Mouse (Mus musculus): ENCODE measurements around the gene Txndc9.
"Not testable (repeated sequence)": the region's sequence is repeated elsewhere in the genome, so short reads cannot be mapped to it uniquely, and the experiment has no call there.

Txndc9 gene

DNA sequence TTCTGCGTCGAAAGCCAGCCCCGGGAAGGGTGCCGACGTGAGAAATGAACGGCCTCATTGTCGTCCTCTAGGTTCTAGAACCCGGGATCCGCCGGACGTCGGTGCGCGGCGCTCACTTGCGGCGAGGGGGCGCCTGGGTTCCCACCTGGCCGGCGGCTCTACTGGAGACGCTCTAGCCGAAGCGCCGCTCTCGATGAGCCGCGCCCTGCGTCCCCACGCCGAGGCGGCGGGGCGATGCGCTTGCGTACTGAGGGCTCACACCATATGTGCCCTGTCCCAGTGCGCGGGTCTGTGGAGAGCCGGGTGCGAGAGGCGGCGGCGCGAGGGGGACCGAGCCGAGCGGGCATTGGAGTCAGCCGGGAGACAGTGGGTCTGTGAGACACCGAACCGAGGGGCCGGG, at the start of gene Txndc9, which contains the start of gene Eif5b:
Gene Txndc9 (minus strand): TSS at position 27 of the 400 bp plus-strand sequence.
Gene Eif5b (plus strand): TSS at position 144 of the 400 bp plus-strand sequence.
- DNase-seq (ENCODE audit: low spot score) = peak; percentile 78

GRCm38 (mm10) chr1:38038898-38039297, 41.2 kb upstream of the Txndc9 start:
- no peak for DNase-seq (ENCODE audit: low spot score)

GRCm38 (mm10) chr1:38037375-38037774, 39.7 kb upstream of the Txndc9 start:
- DNase-seq (ENCODE audit: low spot score) = no peak

DNA sequence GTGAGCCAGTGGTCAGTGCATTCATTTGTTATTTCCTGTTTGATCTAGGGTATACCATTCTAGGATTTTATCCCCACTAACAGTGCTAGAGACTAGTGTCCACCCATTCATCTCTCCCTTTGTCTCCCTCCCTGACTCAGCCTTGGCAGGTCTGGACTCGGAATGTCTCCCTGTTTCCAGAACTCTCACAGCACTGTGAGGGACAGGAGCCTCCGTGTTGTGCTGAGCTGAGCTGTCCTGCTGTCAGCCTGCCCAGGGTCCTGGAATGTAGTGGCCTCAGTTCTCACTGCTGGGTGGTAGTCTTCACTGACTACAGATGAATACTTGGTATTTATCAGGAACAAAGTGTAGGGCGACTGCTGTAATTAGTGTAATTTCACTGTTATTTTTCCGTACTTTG, 37.8 kb upstream of the Txndc9 start:
- no peak for DNase-seq (ENCODE audit: low spot score)

DNA sequence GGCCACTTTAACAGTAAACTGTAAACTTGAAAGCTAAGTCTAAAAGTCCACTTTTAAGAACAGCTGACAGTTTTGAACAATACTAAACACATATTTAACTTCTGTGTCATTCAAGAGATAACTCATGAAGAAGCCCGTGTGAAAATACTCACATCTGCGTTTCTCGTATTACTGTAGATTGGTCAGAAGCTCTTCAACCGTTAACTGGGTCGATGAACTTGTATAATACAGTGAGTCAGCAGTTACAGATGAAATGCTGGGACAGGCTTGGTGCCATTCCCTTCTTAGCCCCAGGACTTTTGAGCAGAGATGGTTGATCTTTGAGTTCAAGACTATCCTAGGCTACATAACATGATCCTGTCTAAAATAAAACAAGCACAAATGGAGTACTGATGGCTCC, 33.7 kb upstream of the Txndc9 start:
- DNase-seq (ENCODE audit: low spot score) = no peak

DNA sequence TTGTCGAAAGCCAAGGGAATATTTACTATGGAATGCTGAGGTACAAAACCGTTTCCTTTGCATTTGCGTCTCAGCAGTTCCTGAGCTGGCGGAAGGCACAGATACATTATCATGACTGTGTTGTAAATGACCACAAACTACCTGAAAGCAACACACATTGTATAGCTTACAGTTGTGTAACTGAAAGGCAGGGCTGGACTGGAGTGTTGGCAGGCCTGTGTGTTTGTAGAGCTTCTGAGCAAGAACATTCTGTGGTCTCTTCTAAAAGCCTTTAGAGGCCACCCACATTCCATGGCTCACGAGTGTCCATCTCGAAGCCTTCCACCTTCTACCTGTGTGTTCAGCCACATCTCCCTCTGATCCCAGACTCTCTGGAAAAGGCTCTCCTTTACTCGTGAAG, 29.6 kb upstream of the Txndc9 start:
- no peak for DNase-seq (ENCODE audit: low spot score)

DNA sequence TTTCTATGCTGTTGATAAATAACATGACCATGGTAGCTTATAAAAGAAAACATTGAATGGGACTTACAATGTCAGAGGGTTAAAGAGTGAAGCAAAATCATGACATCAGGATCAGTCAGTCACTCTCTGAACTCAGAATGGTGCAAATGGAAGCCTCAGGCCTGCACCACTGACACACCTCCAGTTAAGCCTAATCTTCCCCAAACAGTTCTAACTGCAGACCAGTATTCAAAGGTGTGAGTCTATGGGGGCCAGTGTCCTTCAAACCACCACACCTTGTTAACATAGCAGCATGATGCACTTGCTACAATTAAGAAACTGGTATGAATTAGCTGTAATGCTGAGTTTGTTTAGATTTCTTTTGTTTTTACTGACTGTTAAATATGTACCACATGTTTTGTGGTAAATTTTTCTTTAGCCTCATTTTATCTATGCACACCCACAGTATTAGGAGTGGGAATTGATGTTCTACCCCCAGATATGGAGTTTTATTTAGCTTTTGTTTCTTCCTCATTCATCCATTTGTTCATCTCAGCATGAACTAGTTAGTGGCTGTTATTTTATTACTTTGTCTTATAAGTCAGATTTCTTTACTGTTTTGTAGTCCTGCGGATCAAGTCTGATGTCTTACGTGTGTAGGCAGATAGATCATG, 17.0 kb upstream of the Txndc9 start:
- DNase-seq (ENCODE audit: low spot score) = no peak

DNA sequence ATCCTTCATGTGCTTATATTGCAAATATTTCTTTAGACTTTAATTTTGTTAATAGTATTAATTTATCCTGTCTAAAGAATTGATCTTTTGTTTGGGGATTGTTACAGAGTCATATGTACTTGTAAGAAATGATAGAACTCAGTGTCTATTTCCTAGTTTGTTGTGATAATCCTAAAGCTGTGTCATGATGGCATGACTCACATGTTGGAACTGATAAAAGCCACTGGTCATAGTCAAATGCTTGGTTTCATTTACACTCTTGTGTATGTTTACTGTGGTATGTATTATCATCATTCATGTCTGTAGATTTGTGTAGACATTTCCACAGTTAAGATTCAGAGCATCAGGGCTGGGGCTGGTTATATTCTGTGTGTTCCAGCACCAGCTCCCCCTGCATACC, 14.8 kb upstream of the Txndc9 start:
- DNase-seq (ENCODE audit: low spot score) = no peak

DNA sequence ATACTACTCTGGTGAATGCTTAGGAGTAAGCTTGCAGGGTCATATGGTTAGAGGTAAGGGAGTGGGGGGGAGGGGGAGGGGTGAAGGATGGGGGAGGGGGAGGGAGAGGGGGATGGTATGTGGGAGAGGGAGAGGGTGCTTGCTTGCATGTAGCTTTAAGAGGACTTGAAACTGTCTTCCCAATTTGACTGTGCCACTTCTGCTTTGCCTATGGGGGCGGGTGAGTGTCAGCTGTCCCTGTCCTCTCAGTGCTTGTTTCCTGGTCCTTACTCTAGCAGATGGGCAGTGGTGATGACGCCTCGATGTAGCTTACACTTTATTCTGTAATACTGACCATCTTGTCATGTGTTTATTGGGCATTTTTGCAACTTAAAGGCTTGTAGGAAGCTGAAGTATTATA, 14.4 kb upstream of the Txndc9 start:
- no peak for DNase-seq (ENCODE audit: low spot score)

GRCm38 (mm10) chr1:38011647-38012046, 14.0 kb upstream of the Txndc9 start:
- DNase-seq (ENCODE audit: low spot score) = no peak

DNA sequence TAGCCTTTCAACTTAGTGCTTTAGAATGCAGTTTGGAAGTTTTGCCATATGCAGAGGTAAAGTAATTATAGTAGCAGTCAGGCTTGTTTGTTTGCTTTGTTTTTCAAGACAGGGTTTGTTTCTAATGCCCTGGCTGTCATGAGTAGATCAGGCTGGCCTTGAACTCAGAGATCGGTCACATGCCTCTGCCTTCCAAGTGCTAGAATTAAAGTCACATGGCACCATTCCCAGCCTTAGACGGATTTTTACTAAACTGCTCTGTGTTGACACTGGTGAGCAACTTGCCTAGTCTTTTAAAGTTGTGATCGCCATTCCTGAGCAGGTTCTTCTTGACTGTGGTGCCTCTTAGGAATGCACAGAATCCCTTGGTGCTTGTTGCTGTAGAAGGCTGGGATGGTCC, 9.0 kb upstream of the Txndc9 start:
- no peak for DNase-seq (ENCODE audit: low spot score)

DNA sequence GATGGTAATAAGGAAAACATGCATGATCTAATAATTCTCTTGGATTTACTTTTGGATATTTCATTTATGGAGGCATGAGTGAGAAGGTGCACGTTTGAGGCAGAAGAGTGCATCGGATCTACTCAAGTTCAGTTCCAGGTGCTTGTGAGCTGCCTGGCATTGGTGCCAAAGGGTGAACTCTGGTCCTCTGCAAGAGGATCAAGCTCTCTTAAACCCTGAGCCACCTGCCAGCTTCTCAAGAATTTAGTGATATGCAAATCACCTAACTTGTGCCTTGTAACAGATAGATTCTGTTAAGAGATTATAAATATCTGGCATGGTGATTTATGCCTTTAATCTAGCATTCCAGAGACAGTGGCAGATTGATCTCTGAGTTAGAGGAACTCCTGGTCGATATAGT, 5.4 kb upstream of the Txndc9 start:
- no peak for DNase-seq (ENCODE audit: low spot score)

- no peak for DNase-seq (ENCODE audit: low spot score)
These were observed 4.3 kb upstream of the Txndc9 start for GRCm38 (mm10) chr1:38001956-38002355.

DNA sequence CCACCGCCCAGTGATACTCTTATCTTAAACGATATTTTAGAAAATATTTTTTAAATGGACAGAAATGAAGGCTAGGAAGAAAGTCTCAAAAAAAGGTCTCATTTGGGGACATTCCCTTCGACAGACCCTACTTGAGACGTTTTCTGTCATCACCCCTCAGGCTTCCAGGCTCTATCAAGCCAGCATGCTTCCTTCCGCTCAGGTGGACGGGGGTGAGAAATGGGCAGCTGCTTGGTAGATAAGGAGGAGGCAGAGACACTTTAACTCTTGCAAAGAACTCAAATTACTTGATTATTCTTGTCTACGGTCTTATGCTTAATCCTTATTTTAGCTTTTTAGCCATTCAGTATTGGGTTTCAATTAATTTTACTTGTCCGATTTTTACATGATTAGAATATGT, 3.2 kb upstream of the Txndc9 start:
- no peak for DNase-seq (ENCODE audit: low spot score)

DNA sequence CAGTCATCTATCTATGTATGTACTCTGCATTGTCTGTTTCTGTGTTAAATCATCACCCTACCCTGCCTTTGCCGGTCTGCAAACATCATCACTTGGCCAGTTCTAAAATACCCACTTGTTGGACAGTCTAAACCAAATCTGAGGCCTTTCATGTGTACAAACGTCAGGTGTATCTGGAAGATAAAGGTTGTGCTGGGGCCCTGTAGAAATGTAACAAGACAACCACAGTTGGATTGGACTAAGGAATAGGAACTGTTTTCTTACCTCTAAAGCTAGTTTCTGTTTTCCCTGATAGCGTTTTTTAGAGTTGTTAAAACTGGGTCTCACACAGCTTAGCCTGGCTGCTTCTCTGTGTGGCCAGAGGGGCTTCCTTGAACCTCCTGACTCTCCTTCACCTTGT, 1.9 kb upstream of the Txndc9 start:
- DNase-seq (ENCODE audit: low spot score) = no peak

GRCm38 (mm10) chr1:37998371-37999199, 892 bp upstream of the Txndc9 start:
- DNase-seq (ENCODE audit: low spot score) = no peak

DNA sequence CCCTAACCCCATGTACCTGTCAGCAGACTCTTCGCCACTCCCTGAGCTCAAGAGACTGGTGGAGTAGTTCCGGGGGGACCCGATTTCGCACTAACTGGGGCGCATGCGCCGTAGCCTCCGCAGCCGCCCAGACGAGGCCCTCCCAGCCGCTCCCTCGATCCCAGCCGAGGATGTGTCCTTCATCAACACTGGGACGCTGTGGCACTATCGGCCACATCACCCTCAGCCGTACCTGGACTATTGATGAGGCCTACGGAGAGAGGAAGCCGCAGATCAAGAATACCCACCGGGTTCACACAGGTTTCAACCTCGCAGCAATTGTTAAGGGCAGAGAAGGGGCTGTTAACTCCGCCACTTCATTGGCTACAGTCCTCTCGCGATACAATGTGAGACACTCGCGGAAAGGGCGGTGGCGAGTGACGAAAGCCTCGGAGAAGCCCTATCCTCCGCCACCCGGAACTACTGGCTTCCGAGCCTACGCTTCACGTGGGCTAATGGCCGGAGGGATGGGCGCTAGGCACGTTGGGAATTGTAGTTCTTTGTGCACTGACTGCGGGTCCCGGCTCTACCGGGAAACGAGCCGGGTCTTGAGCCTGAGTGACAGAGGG, 712 bp downstream of the Txndc9 start:
- DNase-seq (ENCODE audit: low spot score) = peak; percentile 87

- DNase-seq (ENCODE audit: low spot score) = no peak
These were observed 1.5 kb downstream of the Txndc9 start for GRCm38 (mm10) chr1:37996226-37996625.

DNA sequence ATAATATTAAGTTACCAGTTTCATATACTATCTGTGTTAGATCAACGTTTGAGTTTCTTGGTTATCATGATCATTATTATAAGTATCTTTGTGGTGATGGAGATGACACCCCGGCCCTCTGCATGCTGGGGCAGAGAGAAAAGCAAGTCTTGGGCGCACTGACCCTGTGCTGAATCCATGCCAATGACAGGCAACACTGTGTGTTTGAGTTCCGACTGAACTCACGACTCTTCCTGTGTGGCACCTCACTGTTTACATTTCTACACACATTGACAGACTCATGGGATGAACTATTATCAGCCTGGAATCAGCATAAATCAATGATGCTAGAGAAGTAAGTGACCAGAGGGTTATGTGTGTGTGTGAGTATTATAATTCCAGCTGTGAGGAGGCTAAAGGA, 9.8 kb downstream of the Txndc9 start:
- DNase-seq (ENCODE audit: low spot score) = no peak

GRCm38 (mm10) chr1:37985764-37986323, 11.8 kb downstream of the Txndc9 start:
- DNase-seq (ENCODE audit: low spot score) = no peak

DNA sequence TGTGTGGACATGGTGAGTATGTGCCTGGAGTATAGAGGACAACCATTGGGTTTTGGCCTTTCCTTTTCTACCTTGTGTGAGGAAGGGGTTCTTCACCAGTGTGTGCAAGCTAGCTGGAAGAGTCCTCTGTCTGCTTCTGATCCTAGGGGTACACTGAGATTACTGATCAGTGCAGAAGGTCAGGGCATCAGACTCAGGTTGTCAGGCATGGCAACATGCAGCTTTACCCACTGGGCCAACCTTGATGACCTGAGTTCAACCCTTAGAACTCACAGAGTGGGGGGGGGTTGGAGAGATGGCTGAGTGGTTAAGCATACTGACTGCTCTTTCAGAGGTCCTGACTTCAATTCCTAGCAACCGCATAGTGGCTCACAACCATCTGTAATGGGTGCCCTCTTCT, 13.4 kb downstream of the Txndc9 start:
- DNase-seq (ENCODE audit: low spot score) = no peak

GRCm38 (mm10) chr1:37977303-37977702, 20.4 kb downstream of the Txndc9 start:
- DNase-seq (ENCODE audit: low spot score) = no peak

DNA sequence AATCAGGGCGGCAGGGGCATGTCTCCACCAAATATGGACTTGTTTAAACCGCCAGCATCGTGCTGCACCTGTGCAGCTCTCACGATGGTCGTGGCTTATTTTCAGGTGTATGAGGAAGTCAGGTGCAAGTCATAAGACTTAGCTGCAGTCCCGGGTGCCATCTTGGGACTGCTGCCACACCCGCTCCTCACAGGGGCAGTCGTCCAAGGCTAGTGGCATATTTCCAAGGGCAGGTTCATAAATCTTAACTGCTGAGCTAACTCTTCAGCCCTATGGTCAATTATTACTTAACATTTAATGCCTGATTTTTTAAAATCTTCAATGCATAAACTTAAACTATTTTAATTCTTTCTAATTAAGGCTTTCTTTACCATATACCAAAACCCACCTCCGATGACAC, 21.0 kb downstream of the Txndc9 start:
- not testable (repeated sequence) for DNase-seq (ENCODE audit: low spot score)
